Mouse (Mus musculus) neural tube, embryonic 11.5 days (tissue): ENCODE measurements around the gene Zfhx3. TPM values are rescaled to one million over a fixed set of nuclear protein-coding genes. Genes with fewer than 3 reads are reported as not detected.

ENCODE experiments used
- ATAC-seq: fragments of 200-750 bp; cut with Nextera tagmentation; 2 replicates; pipeline ENCODE4 v1.8.0; 2017; ENCODE audit warnings: moderate number of reproducible peaks, mild to moderate bottlenecking, moderate TSS enrichment, moderate library complexity; ENCODE audit not compliant: insufficient read depth, low FRiP score, low TSS enrichment
- DNase-seq: peaks from one replicate; pipeline ENCODE4 v3.0.0-alpha.2; 2015; ENCODE audit warnings: low spot score
- H3K27ac ChIP-seq: fragments of 300-500 bp; sonication (generic); 2 replicates; pipeline ENCODE4 v1.5.1; 2014; ENCODE audit warnings: low read depth, mild to moderate bottlenecking, low read length
- H3K27me3 ChIP-seq: fragments of 300-500 bp; sonication (generic); 2 replicates; pipeline ENCODE4 v1.6.1; 2014; ENCODE audit warnings: mild to moderate bottlenecking, low read length, mixed read lengths; ENCODE audit not compliant: control insufficient read depth, insufficient read depth
- H3K36me3 ChIP-seq: fragments of 300-500 bp; sonication (generic); 2 replicates; pipeline ENCODE4 v1.6.1; 2014; ENCODE audit warnings: mild to moderate bottlenecking, low read length, moderate library complexity, mixed read lengths; ENCODE audit not compliant: control insufficient read depth, insufficient read depth
- H3K4me1 ChIP-seq: fragments of 300-500 bp; sonication (generic); 2 replicates; pipeline ENCODE4 v1.6.1; 2014; ENCODE audit warnings: low read length, mixed read lengths; ENCODE audit not compliant: control insufficient read depth, insufficient read depth
- H3K4me2 ChIP-seq: fragments of 300-500 bp; sonication (generic); 2 replicates; pipeline ENCODE4 v1.6.1; 2014; ENCODE audit warnings: low read depth, mild to moderate bottlenecking, moderate library complexity
- H3K4me3 ChIP-seq: fragments of 300-500 bp; sonication (generic); 2 replicates; pipeline ENCODE4 v1.5.1; 2014; ENCODE audit warnings: low read depth, low read length
- H3K9ac ChIP-seq: fragments of 300-500 bp; sonication (generic); 2 replicates; pipeline ENCODE4 v1.6.1; 2014; ENCODE audit warnings: mild to moderate bottlenecking, low read length
- H3K9me3 ChIP-seq: fragments of 300-500 bp; sonication (generic); 2 replicates; pipeline ENCODE4 v1.6.1; 2016; ENCODE audit warnings: low read length; ENCODE audit not compliant: control insufficient read depth
- WGBS: fragments of 180-500 bp; shearing (Covaris S2); extraction: QIAGEN DNeasy Blood & Tissue Kit; methylation state at CpG from one replicate; pipeline ENCODE4 v1.1.7; 2014; 5-methylcytosine and 5-hydroxymethylcytosine counted together
- polyA plus RNA-seq: library from polyadenylated mRNA; unstranded; fragments of >200 nt; fragmentation: Nextera tagmentation; extraction: Ambion mirVana; gene quantifications from 2 replicates; pipeline ENCODE4 v1.2.1, GENCODE M21; 2014

Zfhx3 gene
- polyA plus RNA-seq, 1 experiment from 2014 or later = 36.2 TPM

DNA sequence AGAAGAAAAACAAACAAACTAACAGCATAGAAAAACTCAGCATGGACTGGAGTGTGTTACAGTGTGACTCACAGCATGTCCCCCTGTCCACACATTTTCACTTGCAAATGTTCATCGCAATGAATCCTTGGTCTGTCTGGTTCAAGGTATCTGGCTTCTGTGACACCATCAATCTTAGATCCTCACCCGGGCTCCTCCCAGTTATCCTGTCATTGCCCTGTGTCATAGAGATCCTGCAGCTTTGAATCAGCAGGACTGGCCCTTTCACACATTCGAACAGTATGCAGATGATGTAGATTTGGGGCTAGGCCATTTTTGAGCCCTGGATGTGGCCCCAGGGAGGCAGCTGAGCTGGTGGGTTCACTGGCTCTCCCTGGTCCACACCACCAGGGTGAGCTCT is 278.1 kb downstream of the Zfhx3 start:
- H3K9me3 ChIP-seq = no peaks in the 10 kb centered on the region
- no peak overlapping the region for H3K4me2 ChIP-seq
- H3K36me3 ChIP-seq = no peaks in the 10 kb centered on the region
- WGBS = 63% methylated on average over 3 of the region's 3 CpGs
- H3K27me3 ChIP-seq = no peaks in the 10 kb centered on the region
- DNase-seq (no peak), ATAC-seq (no peak)
- H3K4me1 ChIP-seq = no peaks in the 10 kb centered on the region
- H3K27ac ChIP-seq = no peak overlapping the region
- H3K4me3 ChIP-seq = no peak overlapping the region
- H3K9ac ChIP-seq = no peak overlapping the region

GRCm38 (mm10) chr8:108222091-108222490 is 279.6 kb downstream of the Zfhx3 start:
- Histone ChIP-seq H3K9me3 (no peaks in the 10 kb centered on the region), H3K4me2 (no peak overlapping the region), H3K4me3 (no peak overlapping the region), H3K27ac (no peak overlapping the region), H3K27me3 (no peaks in the 10 kb centered on the region), H3K9ac (no peak overlapping the region), H3K4me1 (no peaks in the 10 kb centered on the region), H3K36me3 (no peaks in the 10 kb centered on the region)
- DNase-seq (no peak), ATAC-seq (no peak)
- WGBS = 79% methylated on average over 2 of the region's 2 CpGs

GRCm38 (mm10) chr8:108232326-108232725 is 289.9 kb downstream of the Zfhx3 start:
- DNase-seq (no peak), ATAC-seq (no peak)
- no peaks in the 10 kb centered on the region for H3K36me3 ChIP-seq
- no peak overlapping the region for H3K27ac ChIP-seq
- 76% methylated on average over 7 of the region's 7 CpGs for WGBS
- H3K27me3 ChIP-seq = no peaks in the 10 kb centered on the region
- H3K9me3 ChIP-seq = no peaks in the 10 kb centered on the region
- H3K4me1 ChIP-seq = no peaks in the 10 kb centered on the region; the same call in 1 of the 2 replicates
- H3K4me2 ChIP-seq = no peak overlapping the region
- no peak overlapping the region for H3K4me3 ChIP-seq
- H3K9ac ChIP-seq = no peak overlapping the region

DNA sequence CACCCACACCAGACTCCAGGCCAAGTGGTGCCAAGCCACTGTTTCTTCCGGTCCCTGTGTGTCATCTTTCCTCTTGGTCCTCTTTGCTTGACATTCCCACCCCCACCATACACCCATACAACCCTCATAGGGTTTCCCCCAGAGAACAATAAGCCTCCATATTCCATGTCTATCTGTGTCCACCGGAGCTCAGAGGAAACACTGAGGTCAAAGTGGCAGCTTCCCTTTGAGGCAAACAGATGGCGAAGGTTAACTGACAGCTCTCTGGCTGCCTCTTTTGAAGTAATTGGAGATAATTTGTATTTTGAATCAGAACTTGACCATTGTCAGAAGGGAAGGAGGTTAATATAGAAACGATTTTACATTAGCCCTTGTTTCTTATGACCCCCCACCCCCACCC is 292.0 kb downstream of the Zfhx3 start:
- Histone ChIP-seq H3K4me1 (no peaks in the 10 kb centered on the region; the same call in 1 of the 2 replicates), H3K9ac (no peak overlapping the region), H3K4me2 (no peak overlapping the region), H3K27ac (no peak overlapping the region), H3K4me3 (no peak overlapping the region), H3K36me3 (no peaks in the 10 kb centered on the region), H3K27me3 (no peaks in the 10 kb centered on the region), H3K9me3 (no peaks in the 10 kb centered on the region)
- DNase-seq (no peak), ATAC-seq (no peak)
- 62% methylated on average over 4 of the region's 4 CpGs for WGBS

DNA sequence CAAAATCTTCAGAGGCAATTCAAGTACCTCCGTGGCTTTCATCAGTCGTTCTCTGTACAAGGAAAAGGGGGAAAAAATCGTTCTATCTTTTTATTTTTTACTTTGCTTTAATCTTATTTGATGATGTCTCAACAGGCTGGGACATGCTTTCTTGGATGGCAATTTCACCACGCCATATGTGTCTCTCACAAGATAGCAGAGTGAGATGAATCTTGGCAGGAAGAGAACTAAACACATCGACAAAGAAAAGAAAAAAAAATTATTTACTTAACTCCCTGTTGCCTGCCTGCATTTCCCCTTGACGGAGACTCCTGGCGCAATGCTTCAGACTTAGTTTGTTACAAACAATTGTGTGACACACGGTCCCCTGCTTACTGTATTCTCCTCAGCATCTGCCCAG is 294.3 kb downstream of the Zfhx3 start:
- Histone ChIP-seq H3K4me3 (no peak overlapping the region), H3K27ac (no peak overlapping the region), H3K36me3 (no peaks in the 10 kb centered on the region), H3K9me3 (no peaks in the 10 kb centered on the region), H3K27me3 (no peaks in the 10 kb centered on the region), H3K4me2 (no peak overlapping the region), H3K4me1 (peaks cover 8% of the 10 kb centered on the region), H3K9ac (no peak overlapping the region)
- WGBS = 72% methylated on average over 8 of the region's 8 CpGs
- DNase-seq = no peak
- no peak for ATAC-seq

DNA sequence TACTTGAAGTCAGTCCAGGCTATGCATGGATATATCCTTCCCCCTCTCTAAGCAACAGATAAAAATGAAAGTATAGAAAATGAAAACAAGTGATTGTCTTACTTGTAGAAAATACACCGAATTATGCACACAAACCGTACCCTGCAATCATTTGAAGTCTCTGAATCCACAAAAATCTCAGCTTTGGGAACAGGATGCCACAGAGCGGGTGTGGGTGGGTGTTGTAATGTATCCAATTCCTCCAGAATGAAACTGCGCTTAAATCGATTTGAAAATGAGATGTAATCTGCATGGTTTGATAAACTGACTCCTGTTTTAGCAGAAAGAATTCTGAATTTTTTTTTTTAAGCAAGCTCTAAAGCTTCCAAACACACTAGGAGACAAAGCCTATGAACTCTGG is 297.1 kb downstream of the Zfhx3 start:
- Histone ChIP-seq H3K4me3 (no peak overlapping the region), H3K9ac (no peak overlapping the region), H3K27ac (no peak overlapping the region), H3K36me3 (no peaks in the 10 kb centered on the region), H3K4me1 (peaks cover 12% of the 10 kb centered on the region), H3K4me2 (no peak overlapping the region), H3K9me3 (no peaks in the 10 kb centered on the region), H3K27me3 (no peaks in the 10 kb centered on the region)
- ATAC-seq = no peak
- no peak for DNase-seq
- WGBS = 94% methylated on average over 5 of the region's 5 CpGs

- Histone ChIP-seq H3K4me3 (no peak overlapping the region), H3K27ac (peak overlapping the region; percentile 14; the same call in 1 of the 2 replicates), H3K9me3 (no peaks in the 10 kb centered on the region), H3K27me3 (no peaks in the 10 kb centered on the region), H3K4me1 (peaks cover 17% of the 10 kb centered on the region; the same call in 1 of the 2 replicates), H3K9ac (no peak overlapping the region), H3K4me2 (peak overlapping the region; percentile 33), H3K36me3 (no peaks in the 10 kb centered on the region)
- DNase-seq (peak; percentile 63), ATAC-seq (no peak)
- WGBS = 32% methylated on average over 19 of the region's 19 CpGs
Observed at GRCm38 (mm10) chr8:108241041-108241690, 298.7 kb downstream of the Zfhx3 start.

DNA sequence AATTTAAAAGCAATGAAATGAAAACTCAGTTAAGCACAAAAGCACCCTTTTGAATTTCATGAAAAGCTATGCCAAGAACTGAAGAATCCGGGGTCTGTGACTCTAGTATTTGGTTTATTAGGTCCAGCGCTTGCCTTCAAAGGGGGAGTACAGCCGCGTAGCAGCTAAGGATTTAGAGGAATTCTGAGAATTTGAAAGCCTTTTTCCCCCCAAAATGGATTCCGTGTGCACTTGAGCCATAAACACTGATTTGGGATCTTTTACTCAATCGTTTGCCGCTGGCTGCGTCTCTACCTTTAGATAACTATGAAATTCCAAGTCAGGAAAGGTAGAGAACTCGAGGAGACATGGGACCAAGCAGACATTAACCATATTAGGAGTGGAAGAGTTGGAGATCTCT is 300.8 kb downstream of the Zfhx3 start:
- 44% methylated on average over 9 of the region's 9 CpGs for WGBS
- Histone ChIP-seq H3K9ac (no peak overlapping the region), H3K27me3 (no peaks in the 10 kb centered on the region), H3K27ac (no peak overlapping the region), H3K4me1 (peaks cover 23% of the 10 kb centered on the region; the same call in 1 of the 2 replicates), H3K9me3 (no peaks in the 10 kb centered on the region), H3K4me2 (no peak overlapping the region), H3K36me3 (no peaks in the 10 kb centered on the region), H3K4me3 (no peak overlapping the region)
- DNase-seq (no peak), ATAC-seq (no peak)
